Mouse (Mus musculus): ENCODE measurements around the gene AW549877. TPM values are rescaled to one million over a fixed set of nuclear protein-coding genes. Genes with fewer than 3 reads are reported as not detected.
A peak's percentile ranks its signal among the peaks of the same experiment; 100 is the strongest.

Gene AW549877
- 16.3 and 16.4 TPM in 2 replicates for total RNA-seq (2014; rRNA removed; ENCODE audit: low replicate concordance)
- 11.7 and 12.5 TPM in 2 replicates for polyA plus RNA-seq (2015; fragmentation: Nextera tagmentation; extraction: Ambion mirVana)

- WGBS, result under 1% methylated on average over 60 of the region's 61 CpGs
- peak within 1 kb of the TSS; percentile 63 for H3K4me3 ChIP-seq (ENCODE audit: low read depth, low read length)
- H3K9ac ChIP-seq (replicated peaks; ENCODE audit: low read depth, low read length), result peak within 1 kb of the TSS; percentile 70
- H3K36me3 ChIP-seq (replicated peaks; ENCODE audit: control insufficient read depth, insufficient read depth, low read length), result peaks cover 15% of the 10 kb centered on the region
- no peaks in the 10 kb centered on the region for H3K27me3 ChIP-seq (ENCODE audit: control insufficient read depth, insufficient read depth, low read length)
- peak within 1 kb of the TSS; percentile 97 for H3K27ac ChIP-seq (ENCODE audit: low read depth)
- DNase-seq (ENCODE audit: low spot score), result peak; percentile 100
- H3K4me1 ChIP-seq (ENCODE audit: control insufficient read depth, insufficient read depth), result 0 out of 2 replicates have a peak, but pooled peaks cover 5% of the 10 kb centered on the region
- TF ChIP-seq CTCF (IDR thresholded peaks at IDR 0.05; ENCODE audit: low read depth) (no peak), EP300 (IDR thresholded peaks at IDR 0.05; ENCODE audit: low read depth) (peak; percentile 95; the same call in 1 of the 2 replicates)
- peak within 1 kb of the TSS; percentile 66 for H3K4me2 ChIP-seq (ENCODE audit: low read depth, low read length)
- H3K9me3 ChIP-seq (replicated peaks; ENCODE audit: control insufficient read depth, low read length), result no peaks in the 10 kb centered on the region
- peak; percentile 98 for ATAC-seq (ENCODE audit: insufficient read depth, low read depth)
Measured at GRCm38 (mm10) chr15:3995448-3996266, at the start of gene AW549877. Gene AW549877 (minus strand): TSS chr15:3995744.

GRCm38 (mm10) chr15:4043032-4043471 is 47.5 kb upstream of the AW549877 start:
- peak; percentile 60 for TF ChIP-seq CTCF (IDR thresholded peaks at IDR 0.05; ENCODE audit: low read depth)
- no peak for TF ChIP-seq EP300 (IDR thresholded peaks at IDR 0.05; ENCODE audit: low read depth)
- ATAC-seq (ENCODE audit: insufficient read depth, low read depth) (no peak; the same call in 1 of the 2 replicates), DNase-seq (ENCODE audit: low spot score) (peak; percentile 46)
- Histone ChIP-seq H3K27me3 (ENCODE audit: control insufficient read depth, insufficient read depth, low read length) (no peaks in the 10 kb centered on the region), H3K36me3 (replicated peaks; ENCODE audit: control insufficient read depth, insufficient read depth, low read length) (peaks cover 56% of the 10 kb centered on the region), H3K4me3 (ENCODE audit: low read depth, low read length) (no peak overlapping the region), H3K9ac (replicated peaks; ENCODE audit: low read depth, low read length) (no peak overlapping the region), H3K9me3 (replicated peaks; ENCODE audit: control insufficient read depth, low read length) (no peaks in the 10 kb centered on the region), H3K4me1 (ENCODE audit: control insufficient read depth, insufficient read depth) (no peaks in the 10 kb centered on the region), H3K27ac (ENCODE audit: low read depth) (no peak overlapping the region), H3K4me2 (ENCODE audit: low read depth, low read length) (peak overlapping the region; percentile 19; the same call in 1 of the 2 replicates)
- WGBS, result 17% methylated on average over 4 of the region's 4 CpGs

GRCm38 (mm10) chr15:4042423-4042822 is 46.9 kb upstream of the AW549877 start:
- H3K27ac ChIP-seq (ENCODE audit: low read depth), result no peak overlapping the region
- no peaks in the 10 kb centered on the region for H3K9me3 ChIP-seq (replicated peaks; ENCODE audit: control insufficient read depth, low read length)
- ATAC-seq (ENCODE audit: insufficient read depth, low read depth), result no peak; the same call in 1 of the 2 replicates
- no peak overlapping the region for H3K4me2 ChIP-seq (ENCODE audit: low read depth, low read length)
- peaks cover 56% of the 10 kb centered on the region for H3K36me3 ChIP-seq (replicated peaks; ENCODE audit: control insufficient read depth, insufficient read depth, low read length)
- H3K9ac ChIP-seq (replicated peaks; ENCODE audit: low read depth, low read length), result no peak overlapping the region
- no peaks in the 10 kb centered on the region for H3K4me1 ChIP-seq (ENCODE audit: control insufficient read depth, insufficient read depth)
- no peak for TF ChIP-seq CTCF (IDR thresholded peaks at IDR 0.05; ENCODE audit: low read depth)
- no peak for TF ChIP-seq EP300 (IDR thresholded peaks at IDR 0.05; ENCODE audit: low read depth)
- no peak overlapping the region for H3K4me3 ChIP-seq (ENCODE audit: low read depth, low read length)
- no peak for DNase-seq (ENCODE audit: low spot score)
- 50% methylated on average over 3 of the region's 3 CpGs for WGBS
- H3K27me3 ChIP-seq (ENCODE audit: control insufficient read depth, insufficient read depth, low read length), result no peaks in the 10 kb centered on the region

DNA sequence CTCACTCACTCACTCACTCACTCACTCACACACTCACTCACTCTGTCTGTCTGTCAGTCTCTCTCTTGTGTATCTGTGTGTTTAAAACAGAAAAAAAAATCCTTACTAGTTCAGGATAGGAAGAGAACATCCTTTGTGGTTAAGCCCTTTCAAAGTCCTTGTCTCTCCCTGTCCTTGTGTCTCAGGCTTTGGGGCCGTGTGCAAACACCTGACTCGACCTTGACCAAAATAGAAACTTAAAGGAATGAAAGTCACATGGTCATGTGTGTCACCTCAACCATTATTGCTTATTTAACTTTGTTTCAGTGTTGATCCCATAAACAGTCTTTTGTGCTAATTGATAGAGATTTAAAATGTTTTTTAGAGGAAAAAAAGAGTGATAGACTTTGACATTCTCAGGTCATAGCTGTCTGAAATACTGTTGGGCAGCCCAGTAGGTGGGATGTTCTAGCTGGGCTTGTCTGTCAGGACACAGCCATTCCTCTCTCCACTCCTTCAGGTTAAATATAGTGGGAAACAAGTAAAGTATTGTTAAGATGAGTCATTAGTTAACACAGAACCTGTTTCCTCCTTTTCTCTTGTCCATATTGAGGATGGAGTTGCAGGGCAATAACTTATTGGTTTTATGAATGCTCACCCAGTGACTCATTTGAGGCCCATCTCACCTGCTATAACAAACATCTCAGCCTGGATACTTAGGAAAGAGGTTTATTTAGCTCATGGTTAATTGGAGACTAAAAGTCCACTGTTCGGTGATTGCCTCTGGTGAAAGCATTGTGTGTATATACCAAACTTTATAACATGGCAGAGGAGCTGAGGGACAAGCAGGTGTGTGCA is 37.8 kb upstream of the AW549877 start:
- Histone ChIP-seq H3K4me2 (ENCODE audit: low read depth, low read length) (no peak overlapping the region), H3K27me3 (ENCODE audit: control insufficient read depth, insufficient read depth, low read length) (no peaks in the 10 kb centered on the region), H3K27ac (ENCODE audit: low read depth) (peak overlapping the region; percentile 65), H3K9me3 (replicated peaks; ENCODE audit: control insufficient read depth, low read length) (no peaks in the 10 kb centered on the region), H3K4me1 (ENCODE audit: control insufficient read depth, insufficient read depth) (peaks cover 36% of the 10 kb centered on the region), H3K9ac (replicated peaks; ENCODE audit: low read depth, low read length) (no peak overlapping the region), H3K36me3 (replicated peaks; ENCODE audit: control insufficient read depth, insufficient read depth, low read length) (peaks cover 23% of the 10 kb centered on the region), H3K4me3 (ENCODE audit: low read depth, low read length) (no peak overlapping the region)
- 52% methylated on average over 3 of the region's 3 CpGs for WGBS
- no peak for TF ChIP-seq EP300 (IDR thresholded peaks at IDR 0.05; ENCODE audit: low read depth)
- no peak for TF ChIP-seq CTCF (IDR thresholded peaks at IDR 0.05; ENCODE audit: low read depth)
- ATAC-seq (ENCODE audit: insufficient read depth, low read depth) (peak; percentile 65; the same call in 1 of the 2 replicates), DNase-seq (ENCODE audit: low spot score) (peak; percentile 59)

DNA sequence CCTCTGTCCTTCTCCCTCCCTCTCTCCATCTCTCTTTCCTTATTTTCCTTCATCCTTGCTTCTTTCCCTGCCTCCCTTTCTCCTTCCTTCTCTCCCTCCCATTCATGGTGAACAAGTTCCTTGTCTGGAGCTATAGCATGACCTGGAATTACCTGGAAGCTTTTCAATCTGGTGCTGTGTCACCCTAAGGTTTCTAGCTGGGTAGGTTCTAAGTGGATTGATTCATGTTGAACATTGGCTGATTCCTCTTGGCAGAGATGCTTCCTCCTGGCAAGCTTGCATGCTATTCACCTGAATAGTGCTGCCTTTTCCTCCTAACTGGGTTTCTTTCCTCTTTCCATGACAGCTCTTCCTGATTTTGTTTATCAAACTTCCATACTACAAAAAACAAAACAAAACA is 33.4 kb upstream of the AW549877 start:
- no peak for TF ChIP-seq CTCF (IDR thresholded peaks at IDR 0.05; ENCODE audit: low read depth)
- TF ChIP-seq EP300 (IDR thresholded peaks at IDR 0.05; ENCODE audit: low read depth), result no peak
- no peak for ATAC-seq (ENCODE audit: insufficient read depth, low read depth)
- peaks cover 48% of the 10 kb centered on the region for H3K4me1 ChIP-seq (ENCODE audit: control insufficient read depth, insufficient read depth)
- H3K27ac ChIP-seq (ENCODE audit: low read depth), result no peak overlapping the region
- H3K9me3 ChIP-seq (replicated peaks; ENCODE audit: control insufficient read depth, low read length), result no peaks in the 10 kb centered on the region
- H3K4me3 ChIP-seq (ENCODE audit: low read depth, low read length), result no peak overlapping the region
- no peak overlapping the region for H3K9ac ChIP-seq (replicated peaks; ENCODE audit: low read depth, low read length)
- no peak overlapping the region for H3K4me2 ChIP-seq (ENCODE audit: low read depth, low read length)
- no peak for DNase-seq (ENCODE audit: low spot score)
- H3K27me3 ChIP-seq (ENCODE audit: control insufficient read depth, insufficient read depth, low read length), result no peaks in the 10 kb centered on the region
- no peaks in the 10 kb centered on the region for H3K36me3 ChIP-seq (replicated peaks; ENCODE audit: control insufficient read depth, insufficient read depth, low read length)
